Mouse (Mus musculus): ENCODE results near the gene Usf1. TPM values are rescaled to one million over a fixed set of nuclear protein-coding genes. Genes with fewer than 3 reads are reported as not detected.
A peak's percentile ranks its signal among the peaks of the same experiment; 100 is the strongest.

Gene Usf1
- polyA plus RNA-seq, 1 experiment = 73.4 TPM

- no peak for DNase-seq (ENCODE audit: low spot score)
These were observed 7.5 kb downstream of the Usf1 start, which contains the start of gene Tstd1 for GRCm38 (mm10) chr1:171418660-171419059. Gene Tstd1, plus strand, starts transcription at chr1:171418872.

GRCm38 (mm10) chr1:171419291-171419882 is 8.3 kb downstream of the Usf1 start:
- DNase-seq (ENCODE audit: low spot score) = no peak

- no peak for DNase-seq (ENCODE audit: low spot score)
These were observed 8.8 kb downstream of the Usf1 start for GRCm38 (mm10) chr1:171419905-171420304.

GRCm38 (mm10) chr1:171422504-171423095 is 11.5 kb downstream of the Usf1 start:
- DNase-seq (ENCODE audit: low spot score) = no peak

GRCm38 (mm10) chr1:171424638-171425037 is 13.5 kb downstream of the Usf1 start:
- DNase-seq (ENCODE audit: low spot score) = no peak

GRCm38 (mm10) chr1:171425126-171425525 is 14.0 kb downstream of the Usf1 start:
- DNase-seq (ENCODE audit: low spot score) = no peak

- no peak for DNase-seq (ENCODE audit: low spot score)
These were observed 21.0 kb downstream of the Usf1 start for GRCm38 (mm10) chr1:171432158-171432557.

GRCm38 (mm10) chr1:171435288-171435814 is 24.2 kb downstream of the Usf1 start:
- DNase-seq (ENCODE audit: low spot score) = no peak

- no peak for DNase-seq (ENCODE audit: low spot score)
These were observed 24.9 kb downstream of the Usf1 start for GRCm38 (mm10) chr1:171435974-171436373.

GRCm38 (mm10) chr1:171437264-171438013 is 26.3 kb downstream of the Usf1 start, which contains the start of gene F11r:
Gene F11r, plus strand, starts transcription at chr1:171437535.
- peak; percentile 88 for DNase-seq (ENCODE audit: low spot score)

- peak; percentile 47 for DNase-seq (ENCODE audit: low spot score)
These were observed 27.0 kb downstream of the Usf1 start for GRCm38 (mm10) chr1:171438014-171438670.

GRCm38 (mm10) chr1:171439072-171439471 is 28.0 kb downstream of the Usf1 start:
- no peak for DNase-seq (ENCODE audit: low spot score)

- DNase-seq (ENCODE audit: low spot score) = no peak
These were observed 29.1 kb downstream of the Usf1 start for GRCm38 (mm10) chr1:171440025-171440725.

- no peak for DNase-seq (ENCODE audit: low spot score)
These were observed 30.6 kb downstream of the Usf1 start for GRCm38 (mm10) chr1:171441466-171442412.

GRCm38 (mm10) chr1:171442413-171442760 is 31.3 kb downstream of the Usf1 start:
- DNase-seq (ENCODE audit: low spot score) = no peak

GRCm38 (mm10) chr1:171445050-171445449 is 33.9 kb downstream of the Usf1 start:
- DNase-seq (ENCODE audit: low spot score) = no peak

GRCm38 (mm10) chr1:171446854-171447253 is 35.7 kb downstream of the Usf1 start:
- no peak for DNase-seq (ENCODE audit: low spot score)

GRCm38 (mm10) chr1:171447692-171448091 is 36.6 kb downstream of the Usf1 start:
- DNase-seq (ENCODE audit: low spot score) = no peak

GRCm38 (mm10) chr1:171450062-171450461 is 38.9 kb downstream of the Usf1 start:
- no peak for DNase-seq (ENCODE audit: low spot score)

- no peak for DNase-seq (ENCODE audit: low spot score)
These were observed 39.9 kb downstream of the Usf1 start for GRCm38 (mm10) chr1:171451001-171451400.
